Mouse (Mus musculus) kidney, embryonic 15.5 days (tissue): ENCODE data around the gene Paqr3. TPM values are rescaled to one million over a fixed set of nuclear protein-coding genes. Genes with fewer than 3 reads are reported as not detected.

Source experiments
- ATAC-seq: fragments of 200-750 bp; cut with Nextera tagmentation; replicated peaks from 2 replicates; pipeline ENCODE4 v1.8.0; 2017; ENCODE audit warnings: moderate TSS enrichment; ENCODE audit not compliant: low FRiP score
- H3K27ac ChIP-seq: fragments of 300-500 bp; sonication (generic); 2 replicates; pipeline ENCODE4 v1.5.1; 2015; ENCODE audit warnings: mild to moderate bottlenecking, inconsistent platforms
- H3K27me3 ChIP-seq: fragments of 300-500 bp; sonication (generic); 2 replicates; pipeline ENCODE4 v1.6.1; 2015; ENCODE audit warnings: inconsistent platforms
- H3K36me3 ChIP-seq: fragments of 300-500 bp; sonication (generic); 2 replicates; pipeline ENCODE4 v1.6.1; 2015; ENCODE audit warnings: inconsistent platforms
- H3K4me1 ChIP-seq: fragments of 300-500 bp; sonication (generic); 2 replicates; pipeline ENCODE4 v1.6.1; 2015; ENCODE audit warnings: inconsistent platforms
- H3K4me2 ChIP-seq: fragments of 300-500 bp; sonication (generic); 2 replicates; pipeline ENCODE4 v1.6.1; 2015; ENCODE audit warnings: moderate library complexity, mild to moderate bottlenecking, inconsistent platforms
- H3K4me3 ChIP-seq: fragments of 300-500 bp; sonication (generic); replicated peaks from 2 replicates; pipeline ENCODE4 v1.5.1; 2015; ENCODE audit warnings: mild to moderate bottlenecking, inconsistent platforms
- H3K9ac ChIP-seq: fragments of 300-500 bp; sonication (generic); 2 replicates; pipeline ENCODE4 v1.6.1; 2015; ENCODE audit warnings: mild to moderate bottlenecking, inconsistent platforms
- H3K9me3 ChIP-seq: fragments of 300-500 bp; sonication (generic); replicated peaks from 2 replicates; pipeline ENCODE4 v1.6.1; 2016; ENCODE audit warnings: inconsistent platforms
- WGBS: fragments of 180-500 bp; shearing (Covaris S2); methylation state at CpG from one replicate; pipeline ENCODE4 v1.1.7; 2015; ENCODE audit warnings: mixed read lengths; 5-methylcytosine and 5-hydroxymethylcytosine counted together
- polyA plus RNA-seq: library from polyadenylated mRNA; unstranded; fragments of >200 nt; fragmentation: Nextera tagmentation; extraction: Ambion mirVana; gene quantifications from 2 replicates; pipeline ENCODE4 v1.2.1, GENCODE M21; 2015

Gene Paqr3
- polyA plus RNA-seq, 1 experiment from 2014 or later, result 3.8 TPM

DNA sequence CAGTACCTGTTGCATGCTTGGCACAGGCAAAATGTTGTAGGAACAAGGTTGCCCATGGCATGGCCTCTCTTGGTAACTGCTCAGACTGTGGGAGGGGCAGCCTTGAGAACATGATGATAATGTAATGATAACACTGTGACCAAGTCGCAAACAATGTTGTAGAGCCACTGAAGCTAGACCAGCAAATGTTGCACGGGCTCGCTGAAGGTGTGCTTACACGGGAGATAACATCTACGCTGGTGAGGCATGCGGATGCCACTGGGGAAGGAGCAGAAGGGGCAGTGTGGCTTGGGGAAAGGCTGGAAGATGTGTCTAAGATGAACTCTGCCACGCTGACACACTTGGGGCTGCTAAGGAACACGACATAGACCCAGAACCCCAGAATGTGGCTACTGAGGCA, 11.4 kb downstream of the Paqr3 start:
- Histone ChIP-seq H3K4me1 (no peaks in the 10 kb centered on the region), H3K9me3 (no peaks in the 10 kb centered on the region), H3K27ac (no peak overlapping the region), H3K36me3 (0 out of 2 replicates have a peak, but pooled peaks cover under 1% of the 10 kb centered on the region), H3K9ac (no peak overlapping the region), H3K4me3 (no peak overlapping the region), H3K4me2 (no peak overlapping the region), H3K27me3 (no peaks in the 10 kb centered on the region)
- 82% methylated on average over 8 of the region's 8 CpGs for WGBS
- ATAC-seq, result no peak

DNA sequence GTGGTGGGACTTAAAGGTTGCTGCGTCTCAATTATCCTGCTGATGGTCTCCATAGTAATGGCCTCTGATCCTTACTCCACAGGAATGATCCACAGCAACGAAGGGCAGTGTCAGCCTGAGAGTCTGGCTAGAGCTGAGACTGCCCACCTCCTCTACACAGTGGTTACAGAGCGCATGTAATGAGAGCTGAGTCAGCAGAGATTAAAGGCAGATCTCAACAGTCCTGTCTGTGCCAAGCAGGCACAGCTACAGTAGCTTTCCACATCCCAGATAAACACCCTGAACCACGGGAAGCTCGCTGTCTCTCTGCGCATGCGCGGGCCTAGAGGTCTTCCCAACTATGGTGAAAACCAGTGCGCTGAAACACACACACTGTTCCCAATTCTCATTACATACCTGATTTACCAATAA, 13.8 kb downstream of the Paqr3 start:
- Histone ChIP-seq H3K4me2 (no peak overlapping the region), H3K27ac (no peak overlapping the region), H3K4me3 (no peak overlapping the region), H3K36me3 (no peaks in the 10 kb centered on the region), H3K9me3 (no peaks in the 10 kb centered on the region), H3K9ac (no peak overlapping the region), H3K4me1 (no peaks in the 10 kb centered on the region), H3K27me3 (no peaks in the 10 kb centered on the region)
- peak; percentile 79 for ATAC-seq
- 64% methylated on average over 9 of the region's 9 CpGs for WGBS

DNA sequence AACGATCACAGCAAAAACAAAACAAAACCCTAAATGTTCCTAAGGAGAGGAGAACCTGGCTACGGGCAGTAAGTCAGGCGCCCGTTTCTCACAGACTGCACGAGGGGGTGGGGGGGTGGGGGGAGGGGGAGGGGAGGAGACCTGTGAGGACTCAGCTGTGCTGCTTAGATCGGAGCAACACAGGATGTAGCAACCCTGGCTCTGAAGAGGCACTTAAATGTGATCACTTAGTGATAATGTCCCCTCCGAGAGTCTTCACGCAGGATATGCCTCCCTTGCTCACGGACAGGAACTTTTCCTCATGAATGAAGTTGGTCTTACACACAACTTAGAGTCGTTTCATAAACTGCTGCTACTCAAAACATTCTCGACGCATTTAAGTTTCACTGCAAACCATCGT, 16.1 kb downstream of the Paqr3 start:
- H3K4me2 ChIP-seq, result no peak overlapping the region
- no peak overlapping the region for H3K27ac ChIP-seq
- H3K27me3 ChIP-seq, result no peaks in the 10 kb centered on the region
- H3K9me3 ChIP-seq, result no peaks in the 10 kb centered on the region
- 61% methylated on average over 12 of the region's 13 CpGs for WGBS
- 0 out of 2 replicates have a peak, but pooled peaks cover 4% of the 10 kb centered on the region for H3K36me3 ChIP-seq
- no peak overlapping the region for H3K4me3 ChIP-seq
- ATAC-seq, result no peak
- H3K9ac ChIP-seq, result no peak overlapping the region
- H3K4me1 ChIP-seq, result no peaks in the 10 kb centered on the region; the same call in 1 of the 2 replicates

DNA sequence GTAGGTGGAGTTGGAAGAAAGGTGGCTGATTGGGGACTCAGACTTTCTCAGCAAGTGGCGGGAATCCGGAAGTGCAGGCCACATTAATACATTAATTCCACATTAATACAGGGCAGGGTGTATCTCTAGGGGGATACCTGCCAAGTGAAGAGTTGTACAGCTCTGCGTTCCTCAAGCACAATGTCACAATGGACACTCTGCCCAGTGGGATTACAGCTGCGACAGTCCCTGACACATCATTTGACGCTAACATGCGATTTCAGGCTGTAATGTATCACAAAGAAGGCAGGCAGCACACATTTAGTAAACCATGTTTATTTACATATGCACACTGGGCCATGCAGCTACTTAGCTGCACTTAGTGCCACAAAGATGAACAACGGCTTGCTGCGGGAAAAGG, 18.4 kb downstream of the Paqr3 start:
- peaks cover 11% of the 10 kb centered on the region for H3K36me3 ChIP-seq
- H3K4me1 ChIP-seq, result peaks cover 5% of the 10 kb centered on the region; the same call in 1 of the 2 replicates
- H3K4me2 ChIP-seq, result no peak overlapping the region
- H3K9me3 ChIP-seq, result no peaks in the 10 kb centered on the region
- no peak for ATAC-seq
- H3K27ac ChIP-seq, result no peak overlapping the region
- 87% methylated on average over 8 of the region's 8 CpGs for WGBS
- no peaks in the 10 kb centered on the region for H3K27me3 ChIP-seq
- no peak overlapping the region for H3K4me3 ChIP-seq
- no peak overlapping the region for H3K9ac ChIP-seq

DNA sequence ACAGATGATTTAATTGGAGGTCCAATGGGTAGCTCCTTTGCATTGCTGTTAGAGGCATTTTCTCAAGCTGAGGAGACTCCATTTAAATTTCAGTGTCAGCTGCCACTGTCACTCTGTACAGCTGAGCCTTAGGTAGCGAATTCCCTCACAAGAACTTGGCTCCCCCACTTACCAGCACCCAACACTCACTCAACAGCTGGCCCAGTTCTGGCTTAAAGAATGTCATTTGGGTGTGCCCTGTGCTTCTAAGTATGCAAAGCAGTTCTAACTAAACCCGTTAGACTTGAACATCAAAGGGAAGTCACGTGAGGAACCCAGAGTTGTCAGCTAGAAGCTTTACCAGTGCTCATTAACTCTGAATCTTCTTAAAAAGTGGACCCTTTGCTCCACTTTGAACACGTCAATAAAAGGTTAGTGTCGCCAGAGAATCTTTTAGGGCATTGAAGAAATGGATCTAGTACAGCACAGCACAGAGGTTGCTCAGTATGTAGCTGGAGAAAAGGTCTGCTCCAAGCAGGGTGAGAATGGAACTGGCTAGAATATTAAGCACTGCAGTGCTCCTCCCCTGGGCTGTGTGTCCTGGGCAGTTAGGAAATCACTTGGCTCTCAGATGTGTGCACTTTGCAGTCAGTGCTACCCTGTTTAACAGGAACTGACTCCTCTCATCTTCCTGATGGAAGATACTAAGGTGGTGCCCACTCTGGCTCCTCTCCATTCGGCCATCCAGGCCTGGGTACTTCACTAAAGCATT, 21.2 kb downstream of the Paqr3 start:
- H3K36me3 ChIP-seq, result peaks cover 34% of the 10 kb centered on the region
- no peak overlapping the region for H3K4me2 ChIP-seq
- peak; percentile 33; the same call in 1 of the 2 replicates for ATAC-seq
- no peak overlapping the region for H3K4me3 ChIP-seq
- H3K9me3 ChIP-seq, result no peaks in the 10 kb centered on the region
- peaks cover 5% of the 10 kb centered on the region; the same call in 1 of the 2 replicates for H3K4me1 ChIP-seq
- H3K27ac ChIP-seq, result peak overlapping the region; percentile 56; the same call in 1 of the 2 replicates
- no peaks in the 10 kb centered on the region for H3K27me3 ChIP-seq
- H3K9ac ChIP-seq, result no peak overlapping the region
- WGBS, result 62% methylated on average over 6 of the region's 6 CpGs

DNA sequence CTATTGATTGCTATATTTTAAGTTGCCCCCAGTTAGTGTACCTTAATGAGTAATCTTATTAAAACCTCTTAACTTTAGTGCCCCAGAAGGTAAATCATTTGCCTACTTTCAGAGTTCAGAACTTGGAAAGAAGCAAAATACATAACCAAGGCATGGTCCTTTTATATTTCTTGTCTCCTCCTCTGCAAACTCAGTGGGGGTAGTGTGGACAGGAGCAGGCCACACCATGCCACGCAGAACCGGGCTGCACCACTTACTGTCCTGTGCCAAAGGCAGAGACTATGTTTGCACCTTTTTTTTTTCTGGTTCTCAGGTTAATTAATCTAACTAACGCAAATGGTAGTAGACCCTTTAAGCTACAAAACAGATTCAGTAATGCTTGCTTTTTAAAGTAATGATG, 22.0 kb downstream of the Paqr3 start:
- WGBS, result 82% methylated on average over 3 of the region's 3 CpGs
- H3K27ac ChIP-seq, result peak overlapping the region; percentile 56; the same call in 1 of the 2 replicates
- H3K9ac ChIP-seq, result no peak overlapping the region
- H3K9me3 ChIP-seq, result no peaks in the 10 kb centered on the region
- H3K4me2 ChIP-seq, result no peak overlapping the region
- peaks cover 5% of the 10 kb centered on the region; the same call in 1 of the 2 replicates for H3K4me1 ChIP-seq
- no peak for ATAC-seq
- H3K36me3 ChIP-seq, result peaks cover 34% of the 10 kb centered on the region
- H3K4me3 ChIP-seq, result no peak overlapping the region
- H3K27me3 ChIP-seq, result no peaks in the 10 kb centered on the region

DNA sequence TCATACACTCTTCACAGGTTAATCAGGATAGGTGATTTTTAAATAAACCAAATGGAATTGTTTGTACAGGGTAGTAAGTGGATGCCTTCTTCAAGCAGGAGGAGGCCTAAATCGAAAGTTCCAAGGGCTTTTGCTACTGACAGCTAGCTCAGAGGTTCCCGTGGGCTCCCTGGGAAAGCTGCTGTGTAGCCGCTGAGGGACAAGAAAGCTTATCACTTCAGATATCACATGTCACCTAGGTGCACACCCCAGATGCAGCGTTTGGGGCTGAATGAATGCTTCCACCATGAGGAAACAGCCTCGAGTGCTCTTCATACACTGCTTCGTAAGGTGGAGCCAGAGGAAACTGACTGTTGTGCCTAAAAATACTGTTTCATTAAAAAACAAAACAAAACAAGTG, 23.2 kb downstream of the Paqr3 start:
- H3K27ac ChIP-seq, result no peak overlapping the region
- no peak overlapping the region for H3K4me3 ChIP-seq
- H3K27me3 ChIP-seq, result no peaks in the 10 kb centered on the region
- no peak for ATAC-seq
- H3K4me2 ChIP-seq, result no peak overlapping the region
- 81% methylated on average over 6 of the region's 6 CpGs for WGBS
- H3K4me1 ChIP-seq, result peaks cover 5% of the 10 kb centered on the region; the same call in 1 of the 2 replicates
- H3K9ac ChIP-seq, result no peak overlapping the region
- H3K9me3 ChIP-seq, result no peaks in the 10 kb centered on the region
- peaks cover 34% of the 10 kb centered on the region for H3K36me3 ChIP-seq

DNA sequence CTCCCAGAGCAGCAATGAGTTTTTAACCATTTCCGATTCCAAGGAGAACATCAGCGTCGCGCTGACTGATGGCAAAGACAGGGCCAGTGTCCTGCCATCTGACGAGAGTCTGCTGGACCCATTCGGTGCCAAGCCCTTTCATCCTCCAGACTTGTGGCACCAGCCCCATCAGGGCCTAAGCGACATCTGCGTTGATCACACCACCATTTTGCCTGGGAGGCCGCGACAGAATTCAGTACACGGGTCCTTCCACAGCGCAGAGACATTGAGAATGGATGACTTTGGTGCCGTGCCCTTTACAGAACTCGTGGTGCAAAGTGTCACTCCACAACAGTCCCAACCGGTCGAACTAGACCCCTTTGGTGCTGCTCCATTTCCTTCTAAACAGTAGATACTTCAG, 23.6 kb downstream of the Paqr3 start:
- H3K4me3 ChIP-seq, result no peak overlapping the region
- peaks cover 5% of the 10 kb centered on the region; the same call in 1 of the 2 replicates for H3K4me1 ChIP-seq
- no peak overlapping the region for H3K4me2 ChIP-seq
- 94% methylated on average over 16 of the region's 16 CpGs for WGBS
- H3K27ac ChIP-seq, result no peak overlapping the region
- H3K9me3 ChIP-seq, result no peaks in the 10 kb centered on the region
- H3K27me3 ChIP-seq, result no peaks in the 10 kb centered on the region
- no peak overlapping the region for H3K9ac ChIP-seq
- H3K36me3 ChIP-seq, result peaks cover 37% of the 10 kb centered on the region
- ATAC-seq, result no peak

DNA sequence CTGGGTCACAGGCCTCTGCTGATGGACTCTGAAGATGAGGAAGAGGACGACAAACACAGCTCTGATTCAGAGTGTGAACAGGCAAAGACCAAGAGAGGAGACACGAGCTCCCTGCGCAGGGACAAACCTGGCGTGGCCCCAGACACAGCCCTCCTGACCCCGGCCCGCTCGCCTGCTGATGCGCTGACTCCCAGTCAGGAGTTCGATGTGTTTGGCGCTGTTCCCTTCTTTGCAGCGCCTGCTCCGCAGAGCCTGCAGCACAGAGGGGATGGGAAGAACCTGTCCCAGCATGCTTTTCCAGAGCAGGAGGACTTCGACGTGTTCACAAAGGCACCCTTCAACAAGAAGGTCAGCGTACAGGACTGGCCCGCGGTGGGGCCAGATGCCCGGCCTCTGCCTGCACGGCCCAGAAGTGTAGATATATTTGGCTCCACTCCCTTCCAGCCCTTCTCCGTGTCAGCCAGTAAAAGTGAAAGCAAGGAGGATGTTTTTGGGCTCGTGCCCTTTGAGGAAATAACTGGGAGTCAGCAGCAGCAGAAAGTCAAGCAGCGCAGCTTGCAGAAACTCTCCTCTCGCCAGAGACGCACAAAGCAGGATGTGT, 24.3 kb downstream of the Paqr3 start:
- H3K36me3 ChIP-seq, result peaks cover 42% of the 10 kb centered on the region
- ATAC-seq, result no peak
- no peak overlapping the region for H3K9ac ChIP-seq
- H3K27ac ChIP-seq, result no peak overlapping the region
- no peaks in the 10 kb centered on the region for H3K27me3 ChIP-seq
- H3K4me1 ChIP-seq, result peaks cover 5% of the 10 kb centered on the region; the same call in 1 of the 2 replicates
- no peaks in the 10 kb centered on the region for H3K9me3 ChIP-seq
- 89% methylated on average over 24 of the region's 24 CpGs for WGBS
- H3K4me2 ChIP-seq, result no peak overlapping the region
- H3K4me3 ChIP-seq, result no peak overlapping the region

DNA sequence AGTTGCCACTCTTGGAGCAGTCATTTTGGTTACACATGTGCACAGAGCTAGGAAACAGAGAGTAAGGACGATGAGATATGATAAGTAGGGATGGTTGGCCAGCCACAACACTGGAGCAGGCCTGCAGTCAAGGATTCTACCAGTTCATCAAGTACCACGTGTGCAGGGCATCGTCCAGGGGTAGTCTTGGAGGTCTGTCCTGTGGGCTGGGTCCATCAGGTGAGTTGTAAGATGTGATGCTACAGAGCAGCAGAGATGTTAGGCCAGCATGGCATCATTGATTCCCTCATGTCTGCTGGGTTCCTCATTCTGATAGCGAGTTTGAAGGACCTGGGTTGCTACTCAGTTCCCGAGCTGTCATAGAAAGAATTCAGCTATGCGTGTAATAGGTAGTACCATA, 26.3 kb downstream of the Paqr3 start:
- Histone ChIP-seq H3K36me3 (peaks cover 38% of the 10 kb centered on the region), H3K27me3 (no peaks in the 10 kb centered on the region), H3K9ac (no peak overlapping the region), H3K4me1 (peaks cover 3% of the 10 kb centered on the region; the same call in 1 of the 2 replicates), H3K4me3 (no peak overlapping the region), H3K9me3 (no peaks in the 10 kb centered on the region), H3K4me2 (no peak overlapping the region), H3K27ac (no peak overlapping the region)
- ATAC-seq, result no peak
- WGBS, result 96% methylated on average over 6 of the region's 6 CpGs

DNA sequence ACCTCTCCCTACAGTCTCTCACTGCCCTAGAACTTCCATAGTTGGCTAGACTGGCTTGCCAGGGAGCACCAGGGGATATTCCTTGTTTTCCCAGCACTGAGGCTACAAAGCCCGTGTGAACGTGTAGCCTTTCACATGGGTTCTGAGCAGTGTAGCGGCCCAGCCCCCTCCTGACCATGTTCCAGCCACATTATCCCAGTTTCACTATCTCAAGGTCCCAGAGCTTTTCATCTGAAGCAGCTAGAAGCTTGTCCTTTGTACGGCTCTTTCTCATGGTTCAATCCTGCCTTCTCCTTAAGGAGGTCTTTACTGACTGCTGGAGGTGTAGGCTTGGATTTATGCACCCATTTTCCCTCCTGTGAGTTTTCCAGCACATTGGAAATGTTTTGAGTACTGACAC, 26.9 kb downstream of the Paqr3 start:
- 92% methylated on average over 4 of the region's 4 CpGs for WGBS
- no peaks in the 10 kb centered on the region for H3K9me3 ChIP-seq
- ATAC-seq, result no peak
- H3K9ac ChIP-seq, result no peak overlapping the region
- H3K4me3 ChIP-seq, result no peak overlapping the region
- peaks cover 37% of the 10 kb centered on the region for H3K36me3 ChIP-seq
- H3K27me3 ChIP-seq, result no peaks in the 10 kb centered on the region
- no peaks in the 10 kb centered on the region for H3K4me1 ChIP-seq
- no peak overlapping the region for H3K4me2 ChIP-seq
- no peak overlapping the region for H3K27ac ChIP-seq

DNA sequence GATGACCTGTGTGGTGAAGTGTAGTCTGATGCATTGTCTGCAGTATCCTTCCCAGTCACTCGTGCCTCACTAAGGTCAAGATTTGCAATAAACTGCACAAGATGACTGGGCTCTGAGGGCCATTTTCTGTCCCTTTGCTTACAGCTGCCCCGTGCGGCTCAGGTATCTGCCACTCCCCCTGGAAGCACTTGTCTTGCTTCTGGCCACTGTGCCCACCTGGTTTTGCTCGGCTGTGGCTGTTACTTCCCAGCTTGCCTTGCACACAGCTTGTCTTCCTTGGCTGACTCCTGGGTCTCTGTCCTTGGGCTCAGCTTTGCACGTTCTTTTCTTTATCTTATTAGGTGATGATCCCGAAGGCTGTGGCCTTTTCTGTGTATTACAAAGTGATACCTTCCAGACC, 27.7 kb downstream of the Paqr3 start:
- H3K36me3 ChIP-seq, result peaks cover 36% of the 10 kb centered on the region
- no peak overlapping the region for H3K9ac ChIP-seq
- H3K27ac ChIP-seq, result no peak overlapping the region
- no peaks in the 10 kb centered on the region for H3K9me3 ChIP-seq
- H3K4me3 ChIP-seq, result no peak overlapping the region
- no peaks in the 10 kb centered on the region for H3K27me3 ChIP-seq
- 83% methylated on average over 6 of the region's 6 CpGs for WGBS
- ATAC-seq, result no peak
- 0 out of 2 replicates have a peak, but pooled peaks cover 2% of the 10 kb centered on the region for H3K4me1 ChIP-seq
- H3K4me2 ChIP-seq, result no peak overlapping the region
